Mouse (Mus musculus) gastrocnemius, postnatal 10 days (tissue): ENCODE data around the gene Epha2. TPM values are rescaled to one million over a fixed set of nuclear protein-coding genes. Genes with fewer than 3 reads are reported as not detected.

ENCODE experiments used
- DNase-seq: peaks from one replicate; pipeline ENCODE4 v3.0.0; 2021; ENCODE audit warnings: mixed read lengths
- total RNA-seq, 2 experiments: library from RNA; stranded (reverse); gene quantifications; 2 replicates each; pipeline ENCODE4 v1.2.3; 2021

Gene Epha2
- total RNA-seq, 2 experiments from 2014 or later: 3.9 to 5.9 TPM

- DNase-seq: no peak
These were observed 28.9 kb downstream of the Epha2 start for GRCm38 (mm10) chr4:141329968-141330367.

GRCm38 (mm10) chr4:141331446-141331845 is 30.4 kb downstream of the Epha2 start:
- no peak for DNase-seq

DNA sequence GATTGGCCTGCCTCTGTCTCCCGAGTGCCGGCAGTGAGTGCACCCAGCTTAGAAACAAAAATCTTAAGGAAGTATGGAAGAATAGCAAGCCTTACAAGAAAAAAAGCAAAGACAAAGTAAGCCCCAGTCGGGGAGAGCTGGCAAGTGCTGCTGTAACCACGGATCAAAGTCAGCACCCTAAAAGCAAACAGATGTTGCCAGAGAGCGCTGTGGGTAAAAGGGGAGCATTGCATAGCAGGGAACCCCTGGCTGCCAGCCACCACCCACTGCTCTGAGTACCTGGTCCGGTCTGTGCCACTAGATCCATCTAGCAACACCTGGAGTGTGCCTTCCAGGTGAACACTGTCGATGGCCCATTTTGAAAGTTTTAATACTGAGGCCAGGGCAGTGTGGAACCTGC is 31.2 kb downstream of the Epha2 start:
- DNase-seq: no peak

DNA sequence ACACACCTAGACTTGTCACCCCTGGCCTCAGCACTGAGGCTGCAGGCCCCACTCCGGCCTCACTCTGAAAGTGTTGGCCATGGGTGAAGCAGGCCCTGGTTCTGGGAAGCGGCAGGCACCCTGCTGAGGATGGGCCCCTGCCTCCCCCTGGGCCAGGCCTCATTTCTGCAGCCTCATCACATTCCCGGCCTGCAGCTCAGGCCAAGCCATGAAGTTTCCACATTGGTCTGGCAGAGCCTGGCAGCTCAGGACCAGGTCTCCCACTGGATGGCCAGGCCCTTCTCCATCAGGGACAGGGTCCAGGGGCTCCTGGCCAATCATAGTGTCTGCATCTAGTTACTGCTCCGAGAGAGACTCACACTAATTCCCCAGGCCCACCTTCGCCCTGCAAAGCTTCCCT is 33.7 kb downstream of the Epha2 start:
- DNase-seq: no peak

GRCm38 (mm10) chr4:141335263-141335796 is 34.3 kb downstream of the Epha2 start:
- DNase-seq: no peak

- DNase-seq: no peak
These were observed 35.2 kb downstream of the Epha2 start for GRCm38 (mm10) chr4:141336196-141336595.

DNA sequence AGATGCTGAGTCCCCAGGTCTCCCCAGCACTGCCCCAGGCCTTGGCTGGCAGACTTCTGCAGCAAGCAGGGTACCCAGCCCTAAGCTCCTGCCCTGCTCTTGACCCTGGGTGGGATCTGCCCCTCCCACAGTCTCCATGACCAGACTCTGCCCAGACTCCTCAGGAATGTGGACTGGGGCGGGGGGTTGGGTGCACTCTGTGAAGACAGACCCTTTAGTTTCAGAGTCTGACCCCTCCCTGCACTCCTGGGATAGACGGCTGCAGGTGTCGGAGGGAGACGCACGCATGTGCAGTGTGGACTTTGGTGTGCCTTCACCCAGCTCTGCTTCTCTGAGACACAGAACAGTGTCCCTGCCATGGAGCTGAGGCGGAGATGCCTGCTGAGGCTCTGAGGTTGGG is 36.9 kb downstream of the Epha2 start:
- DNase-seq: no peak

DNA sequence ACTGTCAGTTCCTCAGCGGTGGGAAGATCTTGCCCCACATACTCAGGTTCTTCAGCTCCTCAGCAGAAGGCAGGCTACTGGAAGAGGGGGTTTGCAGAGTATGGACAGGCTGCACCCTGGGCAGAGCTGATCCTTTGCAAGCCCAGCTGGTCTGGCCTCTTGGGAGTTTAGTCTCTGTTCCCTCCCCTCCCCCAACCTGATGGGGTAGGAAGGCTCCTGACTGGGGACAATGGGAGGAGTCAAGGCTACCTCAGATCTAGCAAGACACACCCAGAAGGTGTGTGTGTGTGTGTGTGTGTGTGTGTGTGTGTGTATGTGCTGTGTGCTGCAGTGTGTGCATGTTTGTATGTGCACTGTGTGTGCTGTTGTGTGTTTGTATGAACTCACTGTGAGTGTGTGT is 37.8 kb downstream of the Epha2 start:
- DNase-seq: no peak

- no peak for DNase-seq
These were observed 40.4 kb downstream of the Epha2 start for GRCm38 (mm10) chr4:141341477-141341876.

GRCm38 (mm10) chr4:141343515-141343914 is 42.5 kb downstream of the Epha2 start:
- no peak for DNase-seq

GRCm38 (mm10) chr4:141345219-141345618 is 44.2 kb downstream of the Epha2 start:
- DNase-seq: no peak

- no peak for DNase-seq
These were observed 46.3 kb downstream of the Epha2 start for GRCm38 (mm10) chr4:141347365-141347797.

- DNase-seq: no peak
These were observed 47.6 kb downstream of the Epha2 start for GRCm38 (mm10) chr4:141348616-141349015.

DNA sequence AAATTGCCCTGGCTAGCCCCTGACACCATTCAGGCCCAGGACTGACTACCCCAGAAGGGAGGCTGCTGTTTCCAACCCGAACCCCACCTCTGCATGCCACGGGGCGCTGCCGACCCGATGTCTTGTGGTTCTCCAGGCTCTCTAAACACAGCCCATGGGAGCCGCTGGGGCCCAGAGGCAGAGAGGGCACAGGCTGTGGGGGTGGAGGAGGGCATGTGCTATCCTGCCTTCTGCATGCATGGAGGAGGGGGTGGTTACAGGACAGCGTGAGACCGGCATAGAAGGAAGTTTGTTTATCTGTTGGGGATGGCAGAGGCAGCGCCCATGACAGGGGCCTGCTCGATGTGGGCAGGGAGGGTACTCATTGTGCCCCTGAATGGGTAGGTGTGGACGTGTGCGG is 49.0 kb downstream of the Epha2 start:
- no peak for DNase-seq

- no peak for DNase-seq
These were observed 50.9 kb downstream of the Epha2 start for GRCm38 (mm10) chr4:141351972-141352371.

DNA sequence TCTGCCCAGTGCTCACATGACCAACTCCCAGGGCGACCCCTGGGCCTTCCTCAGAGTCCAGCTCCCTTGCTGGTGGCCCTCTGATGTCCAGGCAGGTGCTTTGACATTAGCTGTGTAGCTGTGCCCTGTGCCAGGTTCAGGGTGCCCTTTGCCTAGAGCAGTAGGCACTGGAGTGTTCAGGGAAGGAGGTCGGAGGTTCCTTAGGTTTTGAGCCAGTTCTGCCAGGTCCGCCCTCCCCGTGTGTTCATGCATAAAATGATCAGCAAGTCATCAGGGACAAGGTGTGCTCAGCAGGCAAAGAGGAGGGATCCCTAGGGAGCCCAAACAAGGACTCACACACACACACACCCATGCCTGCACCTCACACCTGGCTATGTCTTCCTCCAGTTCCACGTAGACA is 51.9 kb downstream of the Epha2 start:
- DNase-seq: no peak

DNA sequence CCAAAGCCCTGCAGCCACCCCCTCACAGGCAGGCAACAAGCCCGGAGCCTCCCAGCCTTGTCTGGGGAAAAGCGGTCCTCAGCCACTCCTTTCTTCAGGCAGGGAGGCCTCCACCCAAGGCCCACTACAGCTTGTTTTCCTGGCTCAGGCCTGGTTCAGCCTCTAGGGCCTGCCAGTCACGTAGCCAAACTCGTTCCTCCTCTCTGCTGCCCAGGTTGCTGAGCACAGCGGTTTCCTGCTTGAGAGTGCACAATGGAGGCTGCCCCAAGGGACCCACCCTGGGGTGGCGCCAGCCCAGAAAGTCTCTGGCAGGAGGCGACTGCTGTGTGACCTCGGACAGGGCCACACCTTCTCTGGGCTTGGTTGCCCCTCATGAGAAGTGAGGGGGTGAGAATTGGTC is 52.8 kb downstream of the Epha2 start:
- DNase-seq: no peak

GRCm38 (mm10) chr4:141357811-141358210 is 56.8 kb downstream of the Epha2 start:
- no peak for DNase-seq

GRCm38 (mm10) chr4:141359222-141359621 is 58.2 kb downstream of the Epha2 start:
- DNase-seq: no peak

DNA sequence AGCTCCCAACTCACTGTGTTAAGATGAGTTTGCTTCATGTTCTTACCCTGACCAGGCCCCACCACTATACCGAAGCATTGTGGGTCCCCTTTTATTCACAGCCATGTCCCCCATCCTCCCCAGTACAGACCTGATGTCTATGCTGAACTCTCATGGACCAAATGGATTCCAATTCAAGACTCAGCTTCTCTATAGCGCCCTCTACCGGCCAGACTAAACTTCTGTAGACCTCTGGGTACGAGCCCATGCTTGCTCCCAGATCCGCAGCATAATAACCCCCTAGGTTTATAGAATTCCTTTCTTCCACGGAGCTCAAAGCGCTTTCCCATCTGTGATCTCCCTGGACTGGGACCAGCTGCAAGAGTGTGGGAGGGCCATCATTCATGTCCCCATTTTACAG is 59.8 kb downstream of the Epha2 start:
- DNase-seq: no peak

DNA sequence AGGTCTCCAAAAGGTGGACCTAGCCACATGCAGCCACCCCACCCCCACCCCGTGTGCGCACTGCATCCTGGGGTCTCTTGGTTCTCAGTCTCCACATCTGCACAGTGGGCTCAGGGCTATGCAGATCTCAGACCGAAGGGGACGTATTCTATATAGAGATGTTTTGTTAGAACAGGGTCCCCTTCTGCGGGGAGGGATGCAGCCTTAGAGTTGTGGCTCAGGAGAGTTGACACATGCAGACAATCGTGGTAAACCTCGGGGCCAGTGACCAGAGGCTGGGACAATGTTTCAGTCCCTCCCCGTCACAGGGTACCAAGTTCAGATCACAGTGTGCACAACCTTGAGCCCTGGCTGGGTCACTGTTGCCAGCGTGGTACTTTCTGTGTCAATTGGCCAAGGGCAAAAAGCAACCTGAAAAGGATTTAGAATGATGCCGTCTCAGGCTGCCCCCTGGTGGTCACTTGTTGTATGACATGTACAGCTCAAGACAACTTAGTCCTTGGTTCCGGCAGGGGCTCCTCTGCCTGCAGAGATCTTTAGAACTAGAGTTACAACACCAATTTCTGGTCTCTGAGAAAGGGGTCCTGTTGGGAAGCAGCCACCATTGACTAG is 62.0 kb downstream of the Epha2 start:
- peak; percentile 86 for DNase-seq

DNA sequence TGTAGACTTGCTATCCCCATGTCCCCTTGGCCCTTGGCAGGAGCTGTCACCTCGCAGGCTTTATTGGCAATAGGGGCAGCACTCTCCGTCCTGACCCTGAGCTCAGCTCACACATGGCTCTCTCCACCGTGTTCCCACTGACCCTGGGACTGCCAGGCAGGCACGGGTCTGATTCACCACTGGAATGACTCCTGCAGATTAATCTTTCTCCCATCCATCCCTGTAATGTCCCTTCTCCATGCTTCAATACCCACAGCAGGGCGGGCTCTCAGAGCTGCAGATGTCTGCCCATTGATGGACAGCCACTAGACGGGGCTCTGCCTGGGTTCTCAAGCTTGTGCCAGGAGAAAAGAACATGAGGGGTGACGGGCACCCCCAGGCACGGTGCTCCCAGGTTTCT is 64.1 kb downstream of the Epha2 start:
- DNase-seq: no peak

- DNase-seq: no peak
These were observed 64.8 kb downstream of the Epha2 start for GRCm38 (mm10) chr4:141365876-141366275.

GRCm38 (mm10) chr4:141367997-141368791 is 67.2 kb downstream of the Epha2 start, which contains the start of gene Fam131c:
TSS of gene Fam131c (plus strand) at chr4:141368220.
- DNase-seq: no peak
